Mouse (Mus musculus): ENCODE measurements around the gene Mink1. TPM values are rescaled to one million over a fixed set of nuclear protein-coding genes. Genes with fewer than 3 reads are reported as not detected.

The Mink1 gene
- polyA plus RNA-seq, 1 experiment from 2014 or later, result 15.6 TPM

DNA sequence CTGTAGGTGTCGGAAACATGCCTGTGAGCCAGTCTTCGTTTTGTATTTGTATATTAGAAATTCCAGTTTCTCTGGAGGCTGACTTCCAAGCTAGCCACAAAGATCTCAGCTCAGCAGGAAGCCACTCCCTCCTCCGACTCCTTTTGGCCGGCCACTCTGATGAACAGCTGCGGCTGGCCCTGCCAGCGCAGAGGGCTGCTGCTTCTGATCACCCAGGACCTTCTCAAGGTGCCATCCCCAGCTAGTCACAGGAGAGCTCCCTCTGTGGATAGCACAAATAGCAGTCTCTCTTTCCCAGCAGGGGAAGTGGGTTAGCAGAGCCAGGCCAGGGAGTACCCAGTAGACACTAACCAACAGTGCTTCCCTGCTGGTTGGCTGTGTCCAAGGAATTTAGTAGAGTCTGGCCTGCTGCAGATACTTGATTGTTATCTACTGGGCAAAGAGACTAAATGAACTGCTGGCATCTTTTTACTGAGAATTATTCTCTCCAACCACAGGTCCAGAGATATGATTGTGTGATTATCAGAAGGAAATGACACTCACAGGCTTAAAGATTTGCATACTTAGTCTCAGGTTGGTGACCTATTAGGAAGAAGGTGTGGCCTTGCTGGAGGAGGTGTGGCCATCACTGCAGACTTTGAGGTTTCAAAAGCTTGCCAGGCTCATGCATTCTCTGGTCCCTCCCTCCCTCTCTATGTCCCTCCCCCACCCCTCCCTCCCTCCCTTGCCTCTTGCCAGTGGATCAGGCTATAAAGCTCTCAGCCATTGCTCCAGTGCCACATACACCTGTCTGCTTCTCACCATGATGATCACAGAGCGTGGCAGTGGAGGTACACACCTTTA lies 59.5 kb downstream of the Mink1 start:
- ATAC-seq (replicated peaks), result no peak
- no peak overlapping the region for H3K9ac ChIP-seq (replicated peaks)

DNA sequence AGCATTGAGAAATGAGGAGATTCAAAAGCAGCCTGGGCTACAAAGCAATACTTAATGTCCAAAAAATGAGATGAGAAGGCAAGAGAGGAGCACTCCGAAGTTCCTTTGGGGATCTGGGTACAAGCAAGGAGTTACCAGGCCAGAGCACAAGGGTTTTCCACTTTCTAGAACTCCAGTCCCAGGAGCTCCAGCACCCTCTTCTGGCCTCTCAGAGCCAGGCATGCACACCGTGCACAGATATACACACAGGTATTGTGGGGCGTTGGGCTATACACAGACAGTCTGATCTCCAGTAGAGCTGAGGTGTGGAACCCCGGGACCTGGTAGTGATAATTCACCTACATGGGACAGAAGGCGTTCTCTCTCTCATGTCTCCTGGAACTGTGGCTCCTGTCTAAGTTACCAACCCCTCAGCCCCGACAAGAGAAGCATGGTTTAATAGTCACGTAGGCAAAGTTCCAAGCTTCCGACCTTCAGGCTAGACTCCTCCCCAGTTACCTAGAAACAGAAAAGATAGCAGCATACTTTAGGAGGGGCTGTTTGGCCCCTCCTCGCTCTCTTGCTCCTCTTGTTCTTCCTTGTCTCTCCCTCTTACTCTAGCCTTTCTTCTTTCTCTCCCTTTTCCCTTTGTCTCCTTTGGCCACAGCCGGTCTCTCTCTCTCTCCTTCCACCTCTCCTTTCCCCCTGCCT lies 60.5 kb downstream of the Mink1 start:
- ATAC-seq (replicated peaks), result no peak
- no peaks in the 10 kb centered on the region for H3K4me1 ChIP-seq
- 82% methylated on average over 10 of the region's 10 CpGs for WGBS
- H3K27me3 ChIP-seq, result no peaks in the 10 kb centered on the region
- H3K36me3 ChIP-seq, result no peaks in the 10 kb centered on the region
- H3K4me3 ChIP-seq, result no peak overlapping the region
- H3K27ac ChIP-seq (replicated peaks), result no peak overlapping the region
- no peaks in the 10 kb centered on the region for H3K9me3 ChIP-seq
- H3K9ac ChIP-seq (replicated peaks), result no peak overlapping the region
- H3K4me2 ChIP-seq (replicated peaks), result no peak overlapping the region

More for the DNA sequence above, 59.5 kb downstream of the Mink1 start:
- Histone ChIP-seq H3K36me3 (no peaks in the 10 kb centered on the region), H3K4me2 (replicated peaks) (no peak overlapping the region), H3K27ac (replicated peaks) (no peak overlapping the region), H3K9me3 (no peaks in the 10 kb centered on the region), H3K4me1 (no peaks in the 10 kb centered on the region), H3K27me3 (no peaks in the 10 kb centered on the region), H3K4me3 (no peak overlapping the region)
- WGBS, result 54% methylated on average over 7 of the region's 7 CpGs

DNA sequence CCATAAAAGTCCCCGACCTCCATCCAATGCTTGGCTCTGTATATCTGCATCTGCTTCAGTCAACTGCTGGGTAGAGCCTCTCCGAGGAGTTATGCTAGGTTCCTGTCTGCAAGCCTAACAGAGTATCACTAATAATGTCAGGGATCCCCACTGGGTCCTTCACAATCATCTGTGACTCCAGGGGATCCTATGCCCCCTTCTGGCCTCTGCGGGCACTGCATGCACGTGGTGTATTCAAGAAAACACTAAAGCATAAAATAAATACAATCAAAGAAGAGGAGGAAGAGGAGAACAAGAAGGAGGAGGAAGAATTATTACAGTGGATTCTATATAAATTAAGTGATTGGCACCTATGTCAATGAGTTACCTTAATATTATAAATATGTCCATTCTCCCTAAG lies 62.8 kb downstream of the Mink1 start:
- 51% methylated on average over 4 of the region's 4 CpGs for WGBS
- Histone ChIP-seq H3K27me3 (no peaks in the 10 kb centered on the region), H3K4me3 (no peak overlapping the region), H3K9ac (replicated peaks) (no peak overlapping the region), H3K4me2 (replicated peaks) (no peak overlapping the region), H3K4me1 (no peaks in the 10 kb centered on the region), H3K36me3 (no peaks in the 10 kb centered on the region), H3K9me3 (no peaks in the 10 kb centered on the region), H3K27ac (replicated peaks) (no peak overlapping the region)
- ATAC-seq (replicated peaks), result no peak

DNA sequence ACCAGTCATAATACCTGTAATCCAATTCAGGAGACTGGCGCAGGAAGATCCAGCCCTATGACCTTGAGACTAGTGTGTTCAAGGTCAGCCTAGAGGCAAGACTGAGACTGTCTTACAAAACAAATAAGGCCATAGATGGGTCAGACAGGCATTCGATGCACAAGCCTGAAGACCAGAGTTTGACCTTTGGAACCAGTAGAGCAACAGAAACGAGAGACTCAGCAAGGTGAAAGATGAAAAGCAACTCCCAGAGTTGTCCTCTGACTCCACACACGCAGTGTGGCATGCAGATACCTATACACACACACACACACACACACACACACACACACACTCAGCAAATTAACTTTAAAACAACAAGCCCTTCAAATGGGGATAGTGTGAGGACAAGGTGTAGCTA lies 64.2 kb downstream of the Mink1 start:
- Histone ChIP-seq H3K4me1 (no peaks in the 10 kb centered on the region), H3K9me3 (no peaks in the 10 kb centered on the region), H3K27ac (replicated peaks) (no peak overlapping the region), H3K27me3 (no peaks in the 10 kb centered on the region), H3K36me3 (no peaks in the 10 kb centered on the region), H3K4me2 (replicated peaks) (no peak overlapping the region), H3K4me3 (no peak overlapping the region), H3K9ac (replicated peaks) (no peak overlapping the region)
- WGBS, result 77% methylated on average over 4 of the region's 4 CpGs
- no peak for ATAC-seq (replicated peaks)

DNA sequence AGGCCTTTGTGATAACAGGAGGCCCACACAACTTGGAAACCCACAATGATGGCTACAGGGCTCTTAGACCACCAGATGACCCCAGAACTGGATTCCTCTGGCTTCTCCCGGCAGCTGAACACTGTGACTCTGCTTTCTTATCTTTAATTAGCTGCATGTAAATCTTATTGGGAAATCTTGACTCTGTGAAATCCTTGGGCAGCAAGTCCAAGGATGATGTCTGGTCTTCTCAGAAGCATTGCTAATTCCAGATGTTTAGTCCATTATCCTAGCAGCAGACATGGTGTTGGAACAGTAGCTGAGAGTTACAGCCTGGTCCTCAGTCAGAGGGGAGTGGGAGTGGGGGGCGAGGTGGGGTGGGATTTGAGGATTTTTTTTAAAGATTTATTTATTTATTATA lies 65.8 kb downstream of the Mink1 start:
- no peaks in the 10 kb centered on the region for H3K27me3 ChIP-seq
- no peak overlapping the region for H3K4me2 ChIP-seq (replicated peaks)
- WGBS, result 81% methylated on average over 2 of the region's 2 CpGs
- no peak overlapping the region for H3K27ac ChIP-seq (replicated peaks)
- H3K4me3 ChIP-seq, result no peak overlapping the region
- no peak overlapping the region for H3K9ac ChIP-seq (replicated peaks)
- no peaks in the 10 kb centered on the region for H3K4me1 ChIP-seq
- H3K9me3 ChIP-seq, result no peaks in the 10 kb centered on the region
- ATAC-seq (replicated peaks), result no peak
- H3K36me3 ChIP-seq, result no peaks in the 10 kb centered on the region

DNA sequence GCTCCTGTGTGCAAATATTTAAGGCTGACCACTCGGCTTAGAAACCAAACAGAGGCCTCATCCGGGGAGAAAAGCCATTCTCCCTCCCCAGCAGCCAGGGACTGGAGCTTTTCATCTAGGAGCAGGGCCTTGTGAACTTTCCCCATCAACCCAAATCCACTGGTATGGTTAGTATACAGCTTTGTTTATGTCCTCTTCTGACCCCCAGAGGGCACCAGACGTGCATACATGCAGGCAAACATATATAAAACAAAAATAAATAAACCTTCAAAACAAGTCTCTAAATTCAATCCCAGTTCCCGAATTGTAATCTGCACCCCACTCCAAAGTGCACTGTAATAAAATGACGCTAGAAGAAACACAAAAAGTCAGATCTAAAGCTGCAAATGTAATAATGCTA lies 66.9 kb downstream of the Mink1 start:
- Histone ChIP-seq H3K9ac (replicated peaks) (no peak overlapping the region), H3K27ac (replicated peaks) (no peak overlapping the region), H3K4me2 (replicated peaks) (no peak overlapping the region), H3K4me3 (no peak overlapping the region), H3K9me3 (no peaks in the 10 kb centered on the region), H3K27me3 (no peaks in the 10 kb centered on the region), H3K36me3 (no peaks in the 10 kb centered on the region), H3K4me1 (no peaks in the 10 kb centered on the region)
- no peak for ATAC-seq (replicated peaks)
- WGBS, result 60% methylated on average over 5 of the region's 5 CpGs

DNA sequence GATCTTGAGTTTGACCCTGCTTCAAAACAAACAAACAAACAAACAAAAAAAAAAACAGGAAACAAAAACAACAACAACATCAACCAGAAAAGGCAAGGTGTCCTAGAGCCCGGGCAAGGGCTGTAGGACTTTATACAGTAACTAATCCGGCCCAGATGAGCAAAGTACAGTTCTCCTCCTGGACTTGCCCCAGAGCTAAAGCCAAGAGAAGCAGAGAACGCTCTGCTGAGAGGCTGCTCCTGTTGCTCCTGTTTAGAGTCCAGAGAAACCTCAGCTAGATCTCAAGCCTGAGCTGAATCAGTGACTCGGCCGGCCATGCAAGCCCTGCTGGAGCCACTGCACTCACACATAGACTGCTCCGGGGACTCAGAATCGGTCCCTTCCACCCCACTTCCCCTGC lies 67.4 kb downstream of the Mink1 start:
- H3K27ac ChIP-seq (replicated peaks), result no peak overlapping the region
- no peak overlapping the region for H3K4me3 ChIP-seq
- H3K27me3 ChIP-seq, result no peaks in the 10 kb centered on the region
- no peak overlapping the region for H3K9ac ChIP-seq (replicated peaks)
- H3K4me1 ChIP-seq, result no peaks in the 10 kb centered on the region
- WGBS, result 73% methylated on average over 7 of the region's 7 CpGs
- no peak overlapping the region for H3K4me2 ChIP-seq (replicated peaks)
- ATAC-seq (replicated peaks), result no peak
- no peaks in the 10 kb centered on the region for H3K36me3 ChIP-seq
- no peaks in the 10 kb centered on the region for H3K9me3 ChIP-seq

DNA sequence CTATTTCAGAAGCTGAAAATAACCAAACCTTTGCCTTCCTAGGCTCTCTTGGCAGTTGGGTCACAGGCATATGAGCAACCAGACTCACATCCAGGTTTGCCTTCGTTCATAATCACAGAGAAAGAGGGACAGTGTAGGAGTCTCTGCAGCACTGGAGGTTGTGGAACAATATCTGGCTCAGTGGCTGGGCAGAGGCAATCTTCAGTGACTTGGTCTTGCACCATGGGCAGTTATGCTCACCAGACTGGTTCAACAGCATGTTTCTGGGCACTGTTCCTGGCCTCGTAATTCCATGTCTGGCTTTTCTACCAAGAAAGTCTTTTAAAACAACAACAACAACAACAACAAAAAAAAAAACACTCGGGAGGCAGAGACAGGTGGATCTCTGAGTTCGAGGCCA lies 72.9 kb downstream of the Mink1 start:
- H3K9ac ChIP-seq (replicated peaks), result no peak overlapping the region
- H3K27ac ChIP-seq (replicated peaks), result no peak overlapping the region
- no peaks in the 10 kb centered on the region for H3K4me1 ChIP-seq
- no peaks in the 10 kb centered on the region for H3K27me3 ChIP-seq
- WGBS, result 78% methylated on average over 4 of the region's 4 CpGs
- H3K4me3 ChIP-seq, result no peak overlapping the region
- no peak for ATAC-seq (replicated peaks)
- no peak overlapping the region for H3K4me2 ChIP-seq (replicated peaks)
- H3K9me3 ChIP-seq, result no peaks in the 10 kb centered on the region
- H3K36me3 ChIP-seq, result no peaks in the 10 kb centered on the region

DNA sequence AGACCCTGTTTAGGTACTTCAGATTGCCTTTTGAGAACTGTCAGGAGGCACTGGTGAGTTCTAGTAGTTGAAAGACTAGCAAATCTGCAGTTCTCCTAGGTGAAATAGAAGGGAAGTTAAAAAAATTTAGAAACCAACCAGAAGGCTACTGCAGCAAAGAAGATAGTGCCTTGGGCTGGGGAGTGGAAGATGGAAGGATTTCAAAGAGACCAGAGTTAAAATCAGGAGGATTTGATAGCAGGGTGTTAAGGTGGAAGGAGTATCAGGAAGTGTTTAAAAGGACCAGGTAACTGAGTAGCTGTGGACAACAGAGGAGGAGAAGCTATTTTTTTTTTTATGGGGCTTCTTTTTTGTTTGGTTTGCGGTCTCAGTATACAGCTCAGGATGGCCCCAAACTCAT lies 75.1 kb downstream of the Mink1 start:
- Histone ChIP-seq H3K27me3 (no peaks in the 10 kb centered on the region), H3K36me3 (0 out of 2 replicates have a peak, but pooled peaks cover under 1% of the 10 kb centered on the region), H3K9ac (replicated peaks) (no peak overlapping the region), H3K27ac (replicated peaks) (no peak overlapping the region), H3K4me1 (no peaks in the 10 kb centered on the region), H3K4me2 (replicated peaks) (no peak overlapping the region), H3K9me3 (no peaks in the 10 kb centered on the region), H3K4me3 (no peak overlapping the region)
- 85% methylated on average over 1 of the region's 1 CpGs for WGBS
- ATAC-seq (replicated peaks), result no peak

DNA sequence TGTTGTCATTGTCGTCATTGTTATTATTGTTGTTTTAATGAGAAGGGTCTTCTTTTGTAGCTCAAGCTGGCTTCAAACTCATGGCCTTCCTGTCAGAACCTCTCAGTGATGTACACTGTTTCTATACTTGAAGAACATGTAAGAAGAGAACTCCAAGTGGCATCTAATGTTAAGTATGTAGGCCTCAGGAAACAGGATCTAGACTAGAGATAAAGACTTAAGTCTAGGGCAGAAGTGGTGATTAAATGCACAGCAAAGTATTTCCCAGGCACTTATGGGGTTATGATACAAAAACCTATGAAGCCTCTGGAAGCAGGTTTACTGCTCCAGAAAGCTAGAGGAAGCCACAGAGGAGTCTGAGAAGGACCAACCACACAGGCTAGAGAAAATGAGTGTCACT lies 75.6 kb downstream of the Mink1 start:
- no peak overlapping the region for H3K27ac ChIP-seq (replicated peaks)
- H3K4me1 ChIP-seq, result no peaks in the 10 kb centered on the region
- no peak for ATAC-seq (replicated peaks)

DNA sequence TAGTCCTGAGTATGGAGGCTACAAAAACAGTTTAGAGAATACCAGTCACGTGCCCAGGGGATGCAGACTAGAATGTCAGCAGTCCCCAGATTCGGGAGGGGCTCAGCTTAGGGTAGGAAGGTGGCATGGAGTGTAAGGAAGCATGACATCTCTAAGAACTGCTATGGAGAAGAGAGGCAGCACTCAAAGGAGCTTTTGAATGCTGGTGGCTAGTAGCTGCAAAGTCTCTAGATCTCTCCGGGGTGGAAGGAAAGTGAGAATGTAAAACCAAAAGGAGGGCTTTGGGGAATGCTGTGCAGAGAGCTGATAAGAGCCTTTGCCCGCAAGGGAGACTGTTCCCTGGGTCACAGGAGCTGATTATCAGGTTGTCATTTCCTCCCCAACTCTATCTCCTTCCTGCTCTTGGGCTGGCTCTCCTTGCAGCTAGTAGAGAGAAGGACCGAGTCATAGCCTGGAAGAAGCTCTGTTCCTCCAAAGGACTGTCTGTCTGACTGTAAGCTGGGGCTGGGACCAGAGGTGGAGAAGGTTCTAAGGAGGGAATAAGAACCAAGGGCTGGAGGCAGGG lies 76.1 kb downstream of the Mink1 start, which contains the start of gene Gp1ba:
Gene Gp1ba, plus strand, starts transcription at position 409 of the 565 bp plus-strand sequence.
- Histone ChIP-seq H3K4me2 (replicated peaks) (no peak within 1 kb of the TSS), H3K36me3 (0 out of 2 replicates have a peak, but pooled peaks cover 5% of the 10 kb centered on the region), H3K4me3 (no peak within 1 kb of the TSS), H3K9ac (replicated peaks) (no peak within 1 kb of the TSS), H3K4me1 (no peaks in the 10 kb centered on the region), H3K27me3 (no peaks in the 10 kb centered on the region), H3K27ac (replicated peaks) (no peak within 1 kb of the TSS), H3K9me3 (no peaks in the 10 kb centered on the region)
- ATAC-seq (replicated peaks), result no peak
- 59% methylated on average over 5 of the region's 5 CpGs for WGBS

More for the DNA sequence above, 75.6 kb downstream of the Mink1 start:
- no peak overlapping the region for H3K9ac ChIP-seq (replicated peaks)
- no peaks in the 10 kb centered on the region for H3K9me3 ChIP-seq
- no peak overlapping the region for H3K4me2 ChIP-seq (replicated peaks)
- H3K4me3 ChIP-seq, result no peak overlapping the region
- no peaks in the 10 kb centered on the region for H3K27me3 ChIP-seq
- WGBS, result 86% methylated on average over 1 of the region's 1 CpGs
- H3K36me3 ChIP-seq, result 0 out of 2 replicates have a peak, but pooled peaks cover 5% of the 10 kb centered on the region

DNA sequence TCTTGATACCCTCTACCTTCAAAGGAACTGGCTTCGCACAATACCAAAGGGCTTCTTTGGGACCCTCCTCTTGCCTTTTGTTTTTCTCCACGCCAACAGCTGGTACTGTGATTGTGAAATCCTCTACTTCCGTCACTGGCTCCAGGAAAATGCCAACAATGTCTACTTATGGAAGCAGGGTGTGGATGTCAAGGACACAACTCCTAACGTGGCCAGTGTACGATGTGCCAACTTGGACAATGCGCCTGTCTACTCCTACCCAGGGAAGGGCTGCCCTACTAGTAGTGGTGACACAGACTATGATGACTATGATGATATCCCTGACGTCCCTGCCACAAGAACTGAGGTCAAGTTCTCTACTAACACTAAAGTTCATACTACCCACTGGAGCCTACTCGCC lies 77.3 kb downstream of the Mink1 start:
- Histone ChIP-seq H3K27me3 (no peaks in the 10 kb centered on the region), H3K36me3 (peaks cover 15% of the 10 kb centered on the region), H3K4me2 (replicated peaks) (no peak overlapping the region), H3K4me1 (peaks cover under 1% of the 10 kb centered on the region; the same call in 1 of the 2 replicates), H3K4me3 (no peak overlapping the region), H3K9ac (replicated peaks) (no peak overlapping the region), H3K9me3 (no peaks in the 10 kb centered on the region), H3K27ac (replicated peaks) (no peak overlapping the region)
- WGBS, result 87% methylated on average over 8 of the region's 8 CpGs
- ATAC-seq (replicated peaks), result no peak

Measured in forebrain, embryonic 15.5 days (tissue).